Mouse (Mus musculus) layer of hippocampus, adult 11-12 months (tissue): Measurements from ENCODE around the gene Bmp6.
A peak's percentile ranks its signal among the peaks of the same experiment; 100 is the strongest.

Experiments used
- DNase-seq: peaks from one replicate; pipeline ENCODE4 v3.0.0; 2022; ENCODE audit warnings: low spot score

Bmp6 gene

DNA sequence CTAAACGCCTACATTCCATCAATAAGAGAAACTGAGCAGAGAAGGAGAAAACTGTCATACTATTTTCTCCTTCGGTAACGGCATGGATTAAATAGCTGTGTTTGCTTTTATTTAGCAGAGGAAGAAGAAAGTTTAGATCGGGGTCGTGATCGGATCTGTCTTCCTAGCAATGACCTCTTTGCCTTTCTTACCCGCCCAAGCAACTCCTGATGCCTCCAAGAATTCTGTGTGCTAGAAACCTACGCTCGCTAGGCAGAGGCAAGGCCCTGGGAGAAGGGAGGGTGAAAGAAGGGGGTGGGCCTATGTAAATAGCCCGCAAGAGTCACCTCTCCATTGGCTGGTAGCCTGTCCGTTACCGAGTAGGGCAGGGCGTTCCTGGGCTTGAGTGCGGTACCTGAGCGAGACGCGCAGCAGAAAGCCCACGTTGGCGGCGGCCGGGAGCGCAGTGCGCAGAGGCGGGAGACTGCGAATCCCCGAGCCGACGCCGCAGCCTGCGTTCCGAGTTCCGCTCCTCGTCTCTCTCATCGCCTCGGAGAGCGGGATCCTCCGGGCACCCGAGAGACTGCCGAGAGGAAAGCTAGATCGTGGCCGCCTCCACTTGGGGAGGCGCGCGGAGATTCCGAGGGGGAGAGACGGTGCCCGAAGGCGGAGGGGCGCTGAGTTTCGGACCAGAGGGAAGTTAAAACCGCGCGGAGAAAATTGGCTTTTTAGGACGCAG lies at the start of gene Bmp6:
TSS of gene Bmp6 (plus strand) at position 395 of the 718 bp plus-strand sequence.
- peak; percentile 69 for DNase-seq

DNA sequence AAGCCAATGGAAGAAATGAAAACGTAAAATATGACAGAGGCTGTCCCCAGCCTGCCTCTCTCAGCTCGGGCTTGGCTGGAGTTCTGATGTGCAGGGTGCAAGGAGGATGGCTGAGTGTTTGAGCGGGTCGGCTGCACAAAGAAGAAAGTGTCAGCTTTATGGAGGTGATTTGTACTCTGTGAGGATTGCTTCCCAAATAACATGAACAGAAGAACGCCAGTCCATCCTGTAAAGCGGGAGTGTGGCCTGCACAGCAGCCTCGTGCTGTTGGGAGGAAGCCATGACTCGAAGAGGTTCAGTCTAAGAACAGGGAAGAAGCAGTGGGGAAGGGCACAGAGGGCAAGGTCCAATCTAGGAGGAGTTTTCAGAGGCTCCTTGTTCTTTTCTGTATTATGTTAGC lies 48.7 kb upstream of the Bmp6 start:
- DNase-seq = no peak

DNA sequence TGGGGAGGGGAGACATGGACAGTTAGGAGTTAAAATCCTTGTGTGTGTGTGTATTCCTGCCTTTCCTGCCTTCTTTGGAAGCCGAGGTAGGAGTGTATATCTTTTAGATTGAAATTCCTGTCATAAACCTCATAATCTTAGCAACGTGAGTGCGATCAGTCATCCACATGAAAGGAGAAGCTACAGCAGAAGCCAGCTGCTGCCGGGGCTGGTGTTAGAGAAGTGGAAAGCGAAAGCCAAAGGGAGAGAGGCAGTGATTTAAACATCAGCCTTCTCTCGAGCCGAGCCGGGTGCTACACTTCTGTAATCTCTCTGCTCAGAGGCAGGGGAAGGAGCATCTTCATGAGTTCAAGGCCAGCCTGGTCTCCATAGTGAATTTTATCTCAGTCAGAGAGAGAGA lies 48.3 kb upstream of the Bmp6 start:
- no peak for DNase-seq

DNA sequence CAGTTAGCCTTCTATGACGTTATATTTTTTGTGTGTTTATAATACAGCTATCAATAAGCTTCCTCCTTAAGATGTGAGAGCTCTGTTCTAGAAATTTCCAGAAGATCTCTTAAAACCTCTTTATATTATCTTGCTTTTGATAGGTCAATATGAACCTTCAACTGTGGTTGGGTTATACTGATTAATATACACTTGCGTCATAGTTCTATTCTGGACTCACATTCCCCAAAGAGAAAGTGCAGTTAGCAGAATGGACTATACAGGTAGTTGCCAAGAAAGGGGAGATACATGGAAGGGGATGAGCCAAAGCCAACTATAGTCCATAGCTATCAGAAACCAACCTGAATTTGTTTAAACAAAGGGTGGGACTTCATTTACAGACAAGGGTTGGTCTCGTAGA lies 33.8 kb upstream of the Bmp6 start:
- no peak for DNase-seq

DNA sequence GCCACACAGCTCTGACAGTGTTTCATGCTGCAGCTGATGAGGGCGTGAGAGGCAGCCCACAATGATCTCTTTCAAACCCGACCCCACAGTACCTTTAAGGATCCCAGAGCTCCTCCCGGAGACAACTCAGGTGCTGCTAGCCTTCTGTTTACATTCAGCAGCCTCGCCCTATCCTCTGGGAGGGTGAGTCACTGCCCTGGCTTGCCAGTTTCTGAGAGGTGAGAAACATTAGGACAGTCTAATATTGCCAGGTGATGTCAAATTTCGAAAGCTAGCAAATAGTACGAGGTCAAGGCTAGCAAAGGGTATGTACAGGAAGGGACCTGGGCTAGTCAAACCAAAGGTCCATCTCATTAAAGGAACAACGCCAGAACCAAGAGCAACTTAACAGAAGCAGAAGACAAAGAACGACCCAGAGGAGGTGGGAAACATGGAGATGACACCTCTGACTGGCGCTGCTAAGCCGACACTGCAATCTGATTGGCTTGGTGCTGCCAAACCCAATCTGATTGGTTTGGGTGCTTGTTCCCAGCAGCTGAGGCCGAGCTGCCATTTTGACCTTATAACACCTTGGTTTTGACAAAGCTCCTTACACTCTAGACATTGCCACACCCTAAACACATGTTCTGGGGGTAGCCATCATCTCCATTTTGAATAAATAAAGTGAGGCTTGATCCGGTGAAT lies 32.4 kb upstream of the Bmp6 start:
- DNase-seq = no peak

DNA sequence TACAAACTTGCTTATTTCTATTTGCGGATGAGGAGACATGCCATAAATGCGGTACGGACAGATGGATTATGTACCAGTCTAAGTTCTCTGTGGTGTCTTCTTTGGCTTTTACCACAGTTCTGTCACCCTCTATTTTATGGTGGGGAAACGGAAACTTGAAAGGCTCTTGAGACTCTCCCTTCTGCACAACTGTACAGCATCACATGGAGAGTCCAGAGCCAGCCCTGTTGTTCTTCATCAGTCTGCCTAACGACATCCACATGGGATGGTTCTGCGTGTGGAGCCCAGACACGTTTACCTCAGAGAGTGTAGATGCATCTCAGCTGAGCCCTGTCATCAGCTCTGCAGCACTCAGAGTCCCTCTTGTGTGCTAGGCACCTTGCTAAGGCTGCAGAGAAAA lies 30.3 kb upstream of the Bmp6 start:
- no peak for DNase-seq

DNA sequence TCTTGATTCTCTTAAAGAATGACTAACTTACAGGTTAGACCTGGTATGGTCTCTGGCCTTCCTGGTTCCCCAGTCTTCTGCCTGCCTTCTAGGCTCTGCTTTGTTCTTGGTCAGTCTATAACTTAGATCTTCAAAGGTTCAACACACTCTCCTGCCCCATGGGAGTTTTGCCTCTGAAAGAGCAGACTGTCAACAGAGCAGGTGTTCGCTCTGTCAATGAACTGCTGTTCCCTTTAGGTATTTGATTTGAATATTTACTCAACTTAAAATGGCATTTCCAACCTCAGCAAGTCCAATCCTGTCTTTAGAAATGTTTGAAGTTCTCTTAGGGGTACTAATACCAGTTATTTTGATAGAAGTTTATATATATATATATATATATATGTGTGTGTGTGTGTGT lies 26.5 kb upstream of the Bmp6 start:
- no peak for DNase-seq

DNA sequence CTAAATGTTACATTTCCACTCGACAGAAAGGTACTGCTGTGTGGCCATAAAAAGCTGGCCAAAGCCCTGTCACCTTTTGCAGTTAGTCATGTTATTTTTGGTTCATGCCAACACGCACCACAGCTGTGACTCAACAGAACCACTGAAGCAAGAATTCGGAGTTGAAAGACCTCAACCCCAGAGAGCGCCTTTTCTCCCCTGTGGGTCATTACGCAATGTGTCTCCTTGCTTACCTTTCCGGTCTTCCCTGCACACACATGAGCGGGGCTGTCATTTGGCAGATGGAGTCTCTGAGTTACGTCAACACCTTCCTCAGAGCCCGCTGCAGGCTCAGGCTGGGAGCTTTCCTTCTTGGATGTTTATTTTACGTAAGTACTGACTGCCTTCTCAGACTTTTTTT lies 24.6 kb upstream of the Bmp6 start:
- DNase-seq = no peak

DNA sequence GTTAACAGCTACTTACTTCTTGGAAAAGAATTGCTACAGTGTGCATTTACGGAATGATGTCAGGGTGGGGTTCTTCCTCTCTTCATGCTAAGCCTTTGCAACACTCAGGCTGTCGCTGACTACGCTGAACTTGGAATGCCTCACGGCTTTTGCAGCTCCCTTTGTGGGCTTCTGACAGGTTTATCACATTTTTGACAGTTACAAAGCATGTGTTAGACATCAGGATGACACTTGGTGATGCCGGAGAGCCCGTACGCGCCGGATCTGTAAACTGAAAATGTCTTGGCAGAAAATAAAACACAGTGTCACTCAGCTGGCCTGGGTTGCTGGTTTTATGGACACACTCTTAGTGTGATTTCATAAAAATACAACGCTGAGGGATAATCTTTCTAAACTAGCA lies 20.5 kb upstream of the Bmp6 start:
- no peak for DNase-seq

DNA sequence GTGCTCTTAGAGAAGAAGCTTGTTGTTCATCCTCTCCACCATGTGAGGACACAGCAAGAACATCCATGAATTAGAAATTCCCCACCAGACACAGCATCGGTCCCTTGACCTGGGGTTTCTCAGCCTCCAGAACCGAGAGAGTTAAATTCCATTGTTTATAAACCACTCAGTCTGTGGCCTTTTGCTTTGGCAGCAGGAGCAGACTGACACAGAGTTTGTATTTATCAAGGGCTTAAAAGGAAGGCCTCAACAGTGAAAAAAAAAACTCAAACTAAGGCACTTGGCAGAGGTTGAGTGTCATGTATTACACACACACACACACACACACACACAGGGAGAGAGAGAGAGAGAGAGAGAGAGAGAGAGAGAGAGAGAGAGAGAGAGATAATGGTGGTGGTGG lies 17.5 kb upstream of the Bmp6 start:
- DNase-seq = no peak

DNA sequence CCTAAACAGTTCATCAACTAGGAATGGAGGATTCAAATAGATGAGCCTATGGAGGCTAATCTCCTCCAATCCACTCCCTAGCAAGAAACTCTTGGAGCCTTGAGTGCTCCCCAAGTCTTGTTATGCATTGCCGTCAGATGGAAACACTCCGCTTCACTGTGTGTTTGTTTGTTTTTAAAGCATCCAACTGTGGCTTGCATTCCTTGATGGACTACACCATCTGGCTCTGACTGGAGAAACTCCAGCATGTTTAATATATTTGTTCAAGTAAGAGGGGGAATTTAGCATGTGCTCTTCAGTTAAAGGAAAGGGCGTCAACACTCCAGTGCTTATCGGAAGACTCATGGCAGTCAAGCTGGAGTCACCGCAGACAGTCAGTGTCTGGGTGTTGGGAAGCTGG lies 11.4 kb upstream of the Bmp6 start:
- DNase-seq = no peak

DNA sequence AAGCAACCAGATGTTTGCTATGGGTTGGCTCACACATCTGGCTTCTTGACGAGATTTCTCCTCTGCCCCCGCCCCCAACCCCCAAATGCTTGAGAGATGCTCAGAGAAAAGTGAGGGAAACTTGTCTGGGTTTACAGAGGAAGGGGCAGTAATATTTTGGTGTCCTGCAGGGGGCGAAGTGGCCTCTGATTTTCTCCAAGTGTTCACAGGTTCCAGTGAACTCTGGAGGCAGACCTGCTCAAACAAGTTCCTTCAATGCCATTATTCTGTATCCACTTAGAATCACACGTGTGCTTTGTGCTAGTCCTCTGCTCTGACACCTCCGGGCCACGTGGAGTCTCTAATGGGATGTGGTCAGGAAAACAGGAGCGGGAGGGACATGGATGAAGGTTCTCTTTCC lies 2.3 kb upstream of the Bmp6 start:
- peak; percentile 48 for DNase-seq

DNA sequence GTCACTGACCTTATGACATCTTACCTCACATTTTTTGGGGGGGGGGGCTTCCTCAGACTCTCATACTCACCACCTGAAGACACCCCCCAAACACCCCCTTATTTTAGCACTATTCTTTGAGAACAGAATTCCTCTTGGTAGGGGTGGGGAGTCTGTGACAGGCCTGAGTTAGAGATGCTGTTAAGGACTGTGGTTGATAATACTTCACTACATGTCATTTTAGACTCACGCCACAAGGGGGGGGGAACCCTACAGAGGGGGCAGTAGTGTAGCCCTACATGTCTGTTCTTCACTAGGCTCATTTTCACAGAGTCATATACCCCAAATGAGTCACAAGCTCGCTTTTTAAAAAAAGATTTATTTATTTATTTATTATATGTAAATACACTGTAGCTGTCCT lies 1.7 kb upstream of the Bmp6 start:
- no peak for DNase-seq

DNA sequence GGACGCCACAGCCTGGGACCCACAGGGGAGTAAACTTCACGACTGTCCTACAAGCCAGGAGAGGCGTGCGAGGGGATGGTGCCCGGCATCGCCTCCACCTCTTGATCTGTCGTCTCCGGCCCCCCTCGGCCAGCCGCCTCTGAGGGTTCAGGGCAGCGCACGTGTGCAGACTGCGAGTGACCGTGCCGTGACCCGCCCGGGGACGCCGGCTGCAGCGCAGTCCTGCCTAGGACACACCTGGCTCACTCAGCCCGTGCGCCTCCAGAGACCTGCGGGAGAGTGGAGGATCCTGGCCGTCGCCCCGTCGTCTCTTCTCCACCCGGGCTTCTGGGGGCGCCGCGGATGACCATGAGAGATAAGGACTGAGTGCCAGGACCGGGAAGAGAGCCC lies 519 bp downstream of the Bmp6 start:
- no peak for DNase-seq

DNA sequence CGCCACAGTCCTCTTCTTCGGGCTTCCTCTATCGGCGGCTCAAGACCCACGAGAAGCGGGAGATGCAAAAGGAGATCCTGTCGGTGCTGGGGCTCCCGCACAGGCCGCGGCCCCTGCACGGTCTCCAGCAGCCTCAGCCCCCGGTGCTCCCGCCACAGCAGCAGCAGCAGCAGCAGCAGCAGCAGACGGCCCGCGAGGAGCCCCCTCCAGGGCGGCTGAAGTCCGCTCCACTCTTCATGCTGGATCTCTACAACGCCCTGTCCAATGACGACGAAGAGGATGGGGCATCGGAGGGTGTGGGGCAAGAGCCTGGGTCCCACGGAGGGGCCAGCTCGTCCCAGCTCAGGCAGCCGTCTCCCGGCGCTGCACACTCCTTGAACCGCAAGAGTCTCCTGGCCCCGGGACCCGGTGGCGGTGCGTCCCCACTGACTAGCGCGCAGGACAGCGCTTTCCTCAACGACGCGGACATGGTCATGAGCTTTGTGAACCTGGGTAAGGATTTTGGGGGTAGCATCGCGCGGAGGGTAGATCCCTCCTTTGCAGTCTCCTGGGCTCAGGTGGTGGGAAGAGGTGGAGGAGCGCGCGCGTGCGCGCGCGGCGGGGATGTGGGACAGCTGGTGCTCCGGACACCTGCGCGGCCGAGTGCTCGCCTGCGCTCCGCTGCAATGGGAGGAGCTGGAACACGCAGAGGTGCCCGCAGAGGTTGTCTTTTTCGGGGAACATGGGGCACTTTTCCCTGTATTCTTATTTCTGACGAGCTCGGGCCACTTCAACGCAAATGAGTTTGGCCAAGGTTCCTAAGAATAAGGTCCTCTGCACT lies 1.4 kb downstream of the Bmp6 start:
- DNase-seq = no peak

DNA sequence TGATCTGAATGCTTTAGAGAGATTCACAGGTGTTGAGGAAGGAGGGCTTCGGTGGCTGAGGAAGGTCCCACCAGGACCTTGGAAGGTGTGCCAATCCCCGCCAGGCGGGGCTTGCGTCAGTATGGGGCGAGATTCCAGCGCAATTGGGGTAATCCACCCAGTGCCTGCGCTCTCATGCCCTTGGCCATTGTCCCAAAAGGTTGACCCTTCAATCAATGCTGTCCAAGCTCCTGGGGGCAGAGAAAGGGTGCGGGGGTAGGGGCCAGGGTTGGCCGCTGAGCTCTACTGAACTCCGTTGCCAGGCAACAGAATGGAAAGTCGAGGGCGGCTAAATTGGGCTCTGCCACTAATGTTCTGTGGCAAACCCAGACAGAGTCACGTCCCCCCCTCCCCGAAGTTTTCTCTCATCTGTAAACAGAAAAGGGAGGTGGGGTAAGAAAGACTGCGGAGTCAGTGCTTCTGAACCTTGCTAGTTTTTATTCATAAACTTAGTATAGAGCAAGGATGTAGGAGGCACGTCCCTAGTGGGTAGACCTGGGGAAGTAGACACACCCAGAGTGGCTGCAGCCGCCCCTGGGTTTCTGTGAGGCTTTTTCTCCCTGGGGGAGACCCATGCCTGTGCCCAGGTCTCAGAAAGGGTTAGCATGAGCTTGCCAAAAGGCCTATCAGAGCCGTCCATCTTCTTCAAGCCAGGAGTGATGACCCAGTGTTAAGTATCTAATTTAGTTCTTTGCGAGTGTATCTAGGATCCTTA lies 2.3 kb downstream of the Bmp6 start:
- no peak for DNase-seq

DNA sequence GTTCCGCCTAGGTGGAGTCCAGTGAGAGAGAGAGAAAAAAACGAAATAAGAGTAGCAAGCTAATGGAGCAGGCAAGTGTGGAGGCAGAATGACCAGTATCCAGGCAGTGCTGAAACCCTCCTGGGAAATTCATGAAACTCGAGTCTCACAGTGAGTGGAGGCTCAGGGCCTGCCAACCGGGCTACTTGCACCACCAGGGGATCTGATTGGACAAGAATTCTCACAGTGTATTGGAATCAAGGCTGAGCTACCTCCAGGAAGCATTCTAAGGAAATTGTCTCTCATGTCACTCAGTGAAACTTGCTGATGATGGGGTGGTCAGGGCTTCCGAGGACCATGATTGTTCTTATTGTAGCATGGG lies 2.8 kb downstream of the Bmp6 start:
- no peak for DNase-seq

DNA sequence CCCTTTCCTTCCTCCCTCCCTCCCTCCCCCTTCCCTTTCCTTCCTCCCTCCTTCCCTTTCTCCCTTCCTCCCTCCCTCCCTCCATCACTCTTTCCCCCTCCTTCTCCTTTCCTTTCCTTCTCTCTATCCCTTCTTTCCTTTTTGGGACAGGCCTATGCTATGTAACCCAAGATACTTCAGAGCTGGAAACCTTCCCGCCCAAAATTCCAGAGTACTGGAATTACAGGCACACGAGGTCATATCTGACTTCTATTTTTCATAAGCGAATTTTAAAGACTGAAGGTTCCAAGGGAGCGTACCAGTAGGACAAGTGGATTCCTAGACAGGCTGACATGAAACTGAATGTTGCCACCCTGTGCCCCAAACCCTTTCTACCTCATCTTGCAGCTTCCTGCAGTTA lies 4.1 kb downstream of the Bmp6 start:
- DNase-seq = no peak

DNA sequence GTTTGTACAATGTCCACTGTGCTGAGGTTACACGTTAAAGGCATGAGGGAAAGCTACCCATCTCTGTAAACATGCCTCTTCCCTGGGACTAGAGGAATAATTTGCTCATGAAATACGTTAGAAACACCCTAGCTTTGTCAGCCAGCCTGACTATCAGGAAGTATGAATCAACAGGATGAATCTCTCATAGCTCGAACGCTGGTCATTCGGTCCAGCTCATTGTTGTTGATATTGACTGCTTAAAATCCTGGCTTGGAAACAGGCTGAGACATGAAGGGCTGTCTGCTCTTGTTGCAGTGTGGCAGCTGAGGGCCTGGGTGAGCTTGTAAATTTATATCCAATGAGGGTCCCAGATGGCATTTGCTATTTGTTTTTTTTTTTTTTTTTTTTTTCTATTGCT lies 4.9 kb downstream of the Bmp6 start:
- DNase-seq = no peak

DNA sequence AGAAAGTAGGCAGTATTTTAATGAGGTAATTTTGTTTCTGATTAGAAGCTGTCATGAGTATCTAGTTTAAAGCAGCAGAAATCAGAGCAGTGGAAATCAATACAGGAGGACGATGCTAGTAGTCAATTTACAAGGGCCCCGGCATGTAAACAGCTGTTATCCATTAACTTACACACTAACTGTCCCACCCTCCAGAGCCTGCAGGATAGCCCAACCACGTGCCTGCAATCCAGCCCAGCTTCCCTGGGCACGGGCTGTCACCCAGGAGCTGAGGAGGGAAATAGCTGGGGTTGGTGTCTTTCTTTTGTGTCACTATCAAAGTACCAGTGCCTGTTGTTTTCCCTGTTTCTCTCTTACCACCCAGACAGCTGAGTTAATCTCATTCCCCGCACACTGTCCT lies 7.1 kb downstream of the Bmp6 start:
- no peak for DNase-seq

DNA sequence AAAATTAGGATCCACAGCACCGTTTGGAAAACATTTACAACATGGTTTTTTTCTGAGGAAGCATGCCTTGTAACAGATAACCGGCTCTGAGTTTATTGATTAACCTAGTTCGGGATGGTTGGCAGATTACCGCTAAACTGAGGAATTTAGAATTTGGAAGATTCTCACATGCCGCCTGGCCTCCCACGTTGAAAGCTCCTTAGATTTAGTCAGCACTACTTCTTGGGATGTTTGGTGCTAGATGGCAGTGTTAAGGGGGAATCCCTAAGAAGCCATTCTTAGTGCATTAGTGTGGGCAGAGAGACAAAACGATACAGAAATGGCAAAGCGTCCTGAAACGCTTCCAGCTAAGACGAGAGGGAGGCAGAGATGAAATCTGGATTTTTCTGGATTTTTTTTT lies 8.1 kb downstream of the Bmp6 start:
- DNase-seq = no peak

DNA sequence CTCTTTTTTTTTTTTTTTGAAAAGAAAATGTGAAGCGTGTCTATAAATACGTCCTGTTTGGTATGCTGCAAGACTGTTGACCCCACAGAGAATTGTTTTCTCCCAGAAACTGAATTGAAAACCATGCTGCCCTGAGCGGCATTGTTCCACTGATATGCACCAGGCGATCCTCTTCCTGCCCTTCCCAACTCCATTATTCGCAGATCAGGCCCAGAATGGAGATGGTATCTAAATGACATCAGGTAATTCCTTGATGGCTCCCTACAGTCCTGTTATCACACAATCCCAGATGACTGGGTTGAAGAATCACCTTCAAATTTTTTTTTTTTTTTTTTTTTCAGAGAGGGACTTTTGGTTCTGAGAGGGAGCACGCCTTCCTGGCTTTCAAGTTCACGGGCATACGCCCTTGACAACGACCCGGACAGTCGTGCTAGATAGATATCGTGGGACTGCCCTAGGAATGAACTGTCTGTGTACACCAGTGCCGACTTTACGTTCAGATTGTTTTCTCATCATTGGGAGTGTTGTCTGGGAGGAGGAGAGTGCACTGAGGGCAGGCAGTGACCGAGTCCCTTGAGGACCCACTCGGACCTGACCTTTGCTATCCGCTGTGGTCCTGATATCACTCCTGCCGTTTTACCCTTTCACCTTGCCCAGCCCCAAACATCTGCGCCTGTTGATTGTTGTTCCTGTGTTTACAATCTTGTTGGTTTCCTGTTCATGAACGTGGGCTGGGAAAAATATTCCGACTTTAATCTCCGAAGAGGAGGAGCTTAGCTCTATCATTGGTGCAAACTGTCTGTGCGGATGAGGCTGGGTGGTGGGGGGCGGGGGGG lies 8.7 kb downstream of the Bmp6 start:
- no peak for DNase-seq
